Mouse (Mus musculus) heart, postnatal 0 days (tissue): ENCODE data around the gene Gm6358. TPM values are rescaled to one million over a fixed set of nuclear protein-coding genes. Genes with fewer than 3 reads are reported as not detected.
"Not testable (repeated sequence)": the region's sequence is repeated elsewhere in the genome, so short reads cannot be mapped to it uniquely, and the experiment has no call there.

ENCODE experiments used
- ATAC-seq: fragments of 200-750 bp; cut with Nextera tagmentation; 2 replicates; pipeline ENCODE4 v1.8.0; 2017; ENCODE audit warnings: low read depth, moderate number of reproducible peaks, moderate library complexity; ENCODE audit not compliant: insufficient read depth
- DNase-seq: peaks from one replicate; pipeline ENCODE4 v3.0.0-alpha.2; 2016; ENCODE audit warnings: low spot score
- H3K27ac ChIP-seq: fragments of 300-500 bp; sonication (generic); 2 replicates; pipeline ENCODE4 v1.5.1; 2014; ENCODE audit warnings: low read depth, mild to moderate bottlenecking
- H3K27me3 ChIP-seq: fragments of 300-500 bp; sonication (generic); 2 replicates; pipeline ENCODE4 v1.6.1; 2014; ENCODE audit warnings: low read length, mixed read lengths; ENCODE audit not compliant: control insufficient read depth, insufficient read depth
- H3K36me3 ChIP-seq: fragments of 300-500 bp; sonication (generic); replicated peaks from 2 replicates; pipeline ENCODE4 v1.6.1; 2014; ENCODE audit warnings: low read length, mixed read lengths; ENCODE audit not compliant: control insufficient read depth, insufficient read depth
- H3K4me1 ChIP-seq: fragments of 300-500 bp; sonication (generic); 2 replicates; pipeline ENCODE4 v1.6.1; 2014; ENCODE audit warnings: antibody characterized with exemption; ENCODE audit not compliant: control insufficient read depth, insufficient read depth
- H3K4me2 ChIP-seq: fragments of 300-500 bp; sonication (generic); 2 replicates; pipeline ENCODE4 v1.6.1; 2014; ENCODE audit warnings: low read depth, mild to moderate bottlenecking, low read length, moderate library complexity
- H3K4me3 ChIP-seq: fragments of 300-500 bp; sonication (generic); 2 replicates; pipeline ENCODE4 v1.5.1; 2014; ENCODE audit warnings: low read depth, low read length
- H3K9ac ChIP-seq: fragments of 300-500 bp; sonication (generic); replicated peaks from 2 replicates; pipeline ENCODE4 v1.6.1; 2014; ENCODE audit warnings: low read depth, low read length, mixed read lengths
- H3K9me3 ChIP-seq: fragments of 300-500 bp; sonication (generic); replicated peaks from 2 replicates; pipeline ENCODE4 v1.6.1; 2016; ENCODE audit warnings: low read length; ENCODE audit not compliant: control insufficient read depth
- CTCF ChIP-seq: IDR thresholded peaks from 2 replicates; pipeline ENCODE4 v1.5.1; 2016; ENCODE audit warnings: antibody characterized with exemption, control low read depth, low read depth
- EP300 ChIP-seq: IDR thresholded peaks from 2 replicates; pipeline ENCODE4 v1.6.1; 2016; ENCODE audit warnings: antibody characterized with exemption, low read depth
- WGBS: fragments of 180-500 bp; shearing (Covaris S2); extraction: QIAGEN DNeasy Blood & Tissue Kit; methylation state at CpG from one replicate; pipeline ENCODE4 v1.1.7; 2014; 5-methylcytosine and 5-hydroxymethylcytosine counted together
- polyA plus RNA-seq: library from polyadenylated mRNA; unstranded; fragments of >200 nt; fragmentation: Nextera tagmentation; extraction: Ambion mirVana; gene quantifications from 2 replicates; pipeline ENCODE4 v1.2.1, GENCODE M21; 2015
- total RNA-seq: library from RNA; depleted of rRNA; stranded (reverse); fragments of >200 nt; gene quantifications from 2 replicates; pipeline ENCODE4 v1.2.3, GENCODE M21; 2014; ENCODE audit warnings: low replicate concordance; rRNA removed

Gm6358 gene
- total RNA-seq (not detected in 2 replicates), polyA plus RNA-seq (not detected in 2 replicates)

- Histone ChIP-seq H3K9me3 (no peaks in the 10 kb centered on the region), H3K9ac (no peak within 1 kb of the TSS)
- WGBS: 90% methylated on average over 1 of the region's 1 CpGs
Observed at GRCm38 (mm10) chr16:89140551-89140950, at the start of gene Gm6358. Gene Gm6358, plus strand, starts transcription at chr16:89140851.

DNA sequence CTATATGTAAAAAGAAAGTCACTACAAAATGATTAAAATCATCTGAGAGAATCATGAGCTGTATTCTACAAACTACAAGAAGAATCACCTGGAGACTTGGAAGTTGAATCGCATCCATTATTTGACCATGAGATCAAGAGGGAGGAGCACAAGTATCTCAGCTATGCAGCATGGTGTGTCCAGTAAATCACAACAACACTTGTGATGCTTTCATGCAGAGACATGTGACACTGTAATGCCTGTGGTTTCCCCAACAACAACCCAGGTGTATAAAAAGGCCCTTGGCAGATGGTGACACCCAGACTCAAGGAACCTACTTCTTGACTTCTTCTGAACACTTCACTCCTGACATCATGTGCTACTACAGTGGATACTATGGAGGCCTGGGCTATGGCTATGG lies 10.1 kb downstream of the Gm6358 start, which contains the start of gene Gm10061:
Gene Gm10061, plus strand, starts transcription at position 301 of the 400 bp plus-strand sequence.
- DNase-seq (no peak), ATAC-seq (no peak)
- Histone ChIP-seq H3K36me3 (no peaks in the 10 kb centered on the region), H3K9ac (no peak within 1 kb of the TSS), H3K4me2 (no peak within 1 kb of the TSS), H3K4me3 (no peak within 1 kb of the TSS), H3K9me3 (no peaks in the 10 kb centered on the region), H3K4me1 (no peaks in the 10 kb centered on the region), H3K27me3 (no peaks in the 10 kb centered on the region), H3K27ac (no peak within 1 kb of the TSS)
- WGBS: 83% methylated on average over 1 of the region's 1 CpGs
- TF ChIP-seq EP300 (no peak), CTCF (no peak)

More at GRCm38 (mm10) chr16:89140551-89140950, at the start of gene Gm6358:
- H3K4me3 ChIP-seq: no peak within 1 kb of the TSS
- no peaks in the 10 kb centered on the region for H3K4me1 ChIP-seq
- H3K36me3 ChIP-seq: no peaks in the 10 kb centered on the region
- TF ChIP-seq EP300 (no peak), CTCF (no peak)
- no peak within 1 kb of the TSS for H3K27ac ChIP-seq
- ATAC-seq: no peak
- H3K27me3 ChIP-seq: no peaks in the 10 kb centered on the region
- DNase-seq: no peak
- H3K4me2 ChIP-seq: no peak within 1 kb of the TSS

- ATAC-seq (no peak), DNase-seq (no peak)
- Histone ChIP-seq H3K9me3 (0 out of 2 replicates have a peak, but pooled peaks cover 3% of the 10 kb centered on the region), H3K4me3 (no peak within 1 kb of the TSS), H3K27ac (no peak within 1 kb of the TSS), H3K9ac (no peak within 1 kb of the TSS), H3K4me2 (no peak within 1 kb of the TSS), H3K36me3 (no peaks in the 10 kb centered on the region), H3K4me1 (no peaks in the 10 kb centered on the region), H3K27me3 (no peaks in the 10 kb centered on the region)
- TF ChIP-seq CTCF: no peak
- TF ChIP-seq EP300: no peak
- WGBS: 79% methylated on average over 4 of the region's 4 CpGs
Observed at GRCm38 (mm10) chr16:89157652-89158051, 17.0 kb downstream of the Gm6358 start, which contains the start of gene Gm9789. Gene Gm9789, plus strand, starts transcription at chr16:89157952.

DNA sequence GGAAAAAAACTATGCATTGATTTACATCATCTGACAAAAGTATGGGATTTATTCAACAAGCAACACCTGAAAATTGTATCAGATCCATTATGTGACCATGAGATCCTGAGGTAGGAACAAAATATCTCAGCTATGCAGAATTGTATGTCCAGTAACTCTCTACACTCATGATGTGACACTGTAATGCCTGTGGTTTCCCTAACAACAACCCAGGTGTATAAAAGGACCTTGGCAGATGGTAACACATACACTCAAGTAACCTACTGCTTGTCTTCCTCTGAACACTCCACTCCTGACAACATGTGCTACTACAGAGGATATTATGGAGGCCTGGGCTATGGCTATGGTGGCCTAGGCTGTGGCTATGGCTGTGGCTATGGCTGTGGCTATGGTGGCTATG lies 28.5 kb downstream of the Gm6358 start, which contains the start of gene Gm7735:
Gene Gm7735, plus strand, starts transcription at position 301 of the 400 bp plus-strand sequence.
- not testable (repeated sequence) for H3K9me3 ChIP-seq, DNase-seq, H3K4me3 ChIP-seq, H3K4me2 ChIP-seq, H3K9ac ChIP-seq, ATAC-seq, H3K36me3 ChIP-seq, H3K4me1 ChIP-seq, H3K27ac ChIP-seq, H3K27me3 ChIP-seq

DNA sequence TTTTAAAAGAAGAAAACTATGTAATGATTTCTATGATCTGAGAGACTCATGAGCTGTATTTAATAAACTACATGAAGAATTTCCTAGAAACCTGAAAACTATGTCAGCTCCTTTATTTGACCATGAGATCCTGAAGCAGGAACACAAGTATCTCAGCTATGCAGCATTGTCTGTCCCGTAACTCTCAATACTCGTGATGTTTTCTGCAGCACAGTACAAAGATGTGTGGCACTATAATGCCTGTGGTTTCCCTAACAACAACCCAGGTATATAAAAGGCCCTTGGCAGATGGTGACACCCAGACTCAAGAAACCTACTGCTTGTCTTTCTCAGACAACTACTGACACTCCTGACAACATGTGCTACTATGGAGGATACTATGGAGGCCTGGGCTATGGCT lies 33.8 kb downstream of the Gm6358 start, which contains the start of gene 1110057P08Rik:
Gene 1110057P08Rik, plus strand, starts transcription at position 301 of the 400 bp plus-strand sequence.
- H3K9ac ChIP-seq: no peak within 1 kb of the TSS
- H3K27me3 ChIP-seq: no peaks in the 10 kb centered on the region
- ATAC-seq: no peak
- no peak within 1 kb of the TSS for H3K4me2 ChIP-seq
- H3K27ac ChIP-seq: no peak within 1 kb of the TSS
- TF ChIP-seq EP300: no peak
- TF ChIP-seq CTCF: no peak
- 72% methylated on average over 2 of the region's 2 CpGs for WGBS
- no peaks in the 10 kb centered on the region for H3K36me3 ChIP-seq
- H3K4me1 ChIP-seq: no peaks in the 10 kb centered on the region
- H3K9me3 ChIP-seq: no peaks in the 10 kb centered on the region; the same call in 1 of the 2 replicates
- H3K4me3 ChIP-seq: no peak within 1 kb of the TSS
- DNase-seq: no peak

- no peak for ATAC-seq
- Histone ChIP-seq H3K9me3 (peaks cover 10% of the 10 kb centered on the region; the same call in 1 of the 2 replicates), H3K27ac (no peak overlapping the region), H3K27me3 (no peaks in the 10 kb centered on the region), H3K4me1 (no peaks in the 10 kb centered on the region), H3K4me3 (no peak overlapping the region), H3K4me2 (no peak overlapping the region), H3K9ac (no peak overlapping the region), H3K36me3 (no peaks in the 10 kb centered on the region)
- 65% methylated on average over 4 of the region's 4 CpGs for WGBS
- no peak for DNase-seq
- TF ChIP-seq EP300 (no peak), CTCF (no peak)
Observed at GRCm38 (mm10) chr16:89188621-89189020, 48.0 kb downstream of the Gm6358 start.

Other genes starting within 250 kb of the Gm6358 start
- gene Krtap19-5, start 244.4 kb upstream of the Gm6358 start, total RNA-seq: not detected in 2 replicates
- gene Krtap19-5, start 244.4 kb upstream of the Gm6358 start, polyA plus RNA-seq: not detected in 2 replicates
- gene Krtap19-9b, start 208.6 kb upstream of the Gm6358 start, total RNA-seq: not detected in 2 replicates
- not detected in 2 replicates for gene Krtap19-9b, start 208.6 kb upstream of the Gm6358 start, polyA plus RNA-seq
- gene Krtap16-3, start 178.0 kb upstream of the Gm6358 start, total RNA-seq: not detected in 2 replicates
- not detected in 2 replicates for gene Krtap16-3, start 178.0 kb upstream of the Gm6358 start, polyA plus RNA-seq
- not detected in 2 replicates for gene Krtap22-2, start 130.1 kb upstream of the Gm6358 start, total RNA-seq
- not detected in 2 replicates for gene Krtap22-2, start 130.1 kb upstream of the Gm6358 start, polyA plus RNA-seq
- not detected in 2 replicates for gene Gm10229, start 125.6 kb upstream of the Gm6358 start, total RNA-seq
- not detected in 2 replicates for gene Gm10229, start 125.6 kb upstream of the Gm6358 start, polyA plus RNA-seq
- gene Krtap6-1, start 109.2 kb upstream of the Gm6358 start, total RNA-seq: not detected in 2 replicates
- gene Krtap6-1, start 109.2 kb upstream of the Gm6358 start, polyA plus RNA-seq: not detected in 2 replicates
- gene Gm10228, start 99.4 kb upstream of the Gm6358 start, total RNA-seq: not detected in 2 replicates
- not detected in 2 replicates for gene Gm10228, start 99.4 kb upstream of the Gm6358 start, polyA plus RNA-seq
- not detected in 2 replicates for gene Krtap6-5, start 93.0 kb upstream of the Gm6358 start, total RNA-seq
- gene Krtap6-5, start 93.0 kb upstream of the Gm6358 start, polyA plus RNA-seq: not detected in 2 replicates
- not detected in 2 replicates for gene 1110025L11Rik, start 76.8 kb upstream of the Gm6358 start, total RNA-seq
- gene 1110025L11Rik, start 76.8 kb upstream of the Gm6358 start, polyA plus RNA-seq: not detected in 2 replicates
- gene Krtap6-3, start 56.8 kb upstream of the Gm6358 start, total RNA-seq: not detected in 2 replicates
- gene Krtap6-3, start 56.8 kb upstream of the Gm6358 start, polyA plus RNA-seq: not detected in 2 replicates
- not detected in 2 replicates for gene Gm10061, start 10.2 kb downstream of the Gm6358 start, total RNA-seq
- gene Gm10061, start 10.2 kb downstream of the Gm6358 start, polyA plus RNA-seq: not detected in 2 replicates
- not detected in 2 replicates for gene Gm9789, start 17.1 kb downstream of the Gm6358 start, total RNA-seq
- gene Gm9789, start 17.1 kb downstream of the Gm6358 start, polyA plus RNA-seq: not detected in 2 replicates
- gene Gm7735, start 28.6 kb downstream of the Gm6358 start, total RNA-seq: not detected in 2 replicates
- gene Gm7735, start 28.6 kb downstream of the Gm6358 start, polyA plus RNA-seq: not detected in 2 replicates
- gene 1110057P08Rik, start 33.9 kb downstream of the Gm6358 start, total RNA-seq: not detected in 2 replicates
- not detected in 2 replicates for gene 1110057P08Rik, start 33.9 kb downstream of the Gm6358 start, polyA plus RNA-seq
- not detected in 2 replicates for gene Krtap20-2, start 65.0 kb downstream of the Gm6358 start, total RNA-seq
- gene Krtap20-2, start 65.0 kb downstream of the Gm6358 start, polyA plus RNA-seq: not detected in 2 replicates